Mouse (Mus musculus): ENCODE results near the gene Rab33b. TPM values are rescaled to one million over a fixed set of nuclear protein-coding genes. Genes with fewer than 3 reads are reported as not detected.

Gene Rab33b
- polyA plus RNA-seq, 1 experiment from 2014 or later: 26.3 TPM

- 59% methylated on average over 15 of the region's 15 CpGs for WGBS
- Histone ChIP-seq H3K4me2 (replicated peaks) (no peak overlapping the region), H3K36me3 (peaks cover 56% of the 10 kb centered on the region), H3K27me3 (no peaks in the 10 kb centered on the region), H3K4me3 (replicated peaks) (no peak overlapping the region), H3K27ac (replicated peaks) (no peak overlapping the region), H3K9ac (no peak overlapping the region), H3K9me3 (replicated peaks) (no peaks in the 10 kb centered on the region), H3K4me1 (no peaks in the 10 kb centered on the region)
- no peak for ATAC-seq (ENCODE audit: insufficient number of reproducible peaks, low FRiP score, low TSS enrichment, low read depth)
Observed at GRCm38 (mm10) chr3:51539567-51540408, 56.1 kb downstream of the Rab33b start.

GRCm38 (mm10) chr3:51540659-51541058 lies 56.9 kb downstream of the Rab33b start:
- H3K9ac ChIP-seq: no peak overlapping the region
- no peak overlapping the region for H3K27ac ChIP-seq (replicated peaks)
- H3K36me3 ChIP-seq: peaks cover 50% of the 10 kb centered on the region
- ATAC-seq (ENCODE audit: insufficient number of reproducible peaks, low FRiP score, low TSS enrichment, low read depth): no peak
- H3K4me1 ChIP-seq: no peaks in the 10 kb centered on the region
- no peak overlapping the region for H3K4me3 ChIP-seq (replicated peaks)
- H3K9me3 ChIP-seq (replicated peaks): no peaks in the 10 kb centered on the region
- H3K27me3 ChIP-seq: no peaks in the 10 kb centered on the region
- H3K4me2 ChIP-seq (replicated peaks): no peak overlapping the region
- WGBS: 92% methylated on average over 9 of the region's 9 CpGs

- H3K4me3 ChIP-seq (replicated peaks): no peak overlapping the region
- no peak overlapping the region for H3K27ac ChIP-seq (replicated peaks)
- H3K9me3 ChIP-seq (replicated peaks): no peaks in the 10 kb centered on the region
- H3K4me1 ChIP-seq: no peaks in the 10 kb centered on the region
- H3K36me3 ChIP-seq: peaks cover 37% of the 10 kb centered on the region
- no peak overlapping the region for H3K9ac ChIP-seq
- WGBS: 82% methylated on average over 19 of the region's 19 CpGs
- H3K4me2 ChIP-seq (replicated peaks): no peak overlapping the region
- no peak for ATAC-seq (ENCODE audit: insufficient number of reproducible peaks, low FRiP score, low TSS enrichment, low read depth)
- no peaks in the 10 kb centered on the region for H3K27me3 ChIP-seq
Observed at GRCm38 (mm10) chr3:51544442-51545128, 60.9 kb downstream of the Rab33b start.

Other genes starting within 250 kb of the Rab33b start
- gene Elf2, start 143.3 kb upstream of the Rab33b start, polyA plus RNA-seq (2015; fragmentation: Nextera tagmentation; extraction: Ambion mirVana): 60.8 and 71.0 TPM in 2 replicates
- 4.8 and 5.7 TPM in 2 replicates for gene Mgarp, start 87.2 kb upstream of the Rab33b start, polyA plus RNA-seq (2015; fragmentation: Nextera tagmentation; extraction: Ambion mirVana)
- 613 and 635 TPM in 2 replicates for gene Ndufc1, start 74.9 kb upstream of the Rab33b start, polyA plus RNA-seq (2015; fragmentation: Nextera tagmentation; extraction: Ambion mirVana)
- 40.6 and 41.4 TPM in 2 replicates for gene Naa15, start 68.8 kb upstream of the Rab33b start, polyA plus RNA-seq (2015; fragmentation: Nextera tagmentation; extraction: Ambion mirVana)
- 3.6 and 4.2 TPM in 2 replicates for gene Setd7, start 77.0 kb downstream of the Rab33b start, polyA plus RNA-seq (2015; fragmentation: Nextera tagmentation; extraction: Ambion mirVana)
- gene Mgst2, start 176.4 kb downstream of the Rab33b start, polyA plus RNA-seq (2015; fragmentation: Nextera tagmentation; extraction: Ambion mirVana): 15.4 and 17.9 TPM in 2 replicates

Measured in embryonic facial prominence, embryonic 15.5 days (tissue).